Comparison of ENCODE assay signal across 13 mouse cellular contexts in the genomic region with DNA sequence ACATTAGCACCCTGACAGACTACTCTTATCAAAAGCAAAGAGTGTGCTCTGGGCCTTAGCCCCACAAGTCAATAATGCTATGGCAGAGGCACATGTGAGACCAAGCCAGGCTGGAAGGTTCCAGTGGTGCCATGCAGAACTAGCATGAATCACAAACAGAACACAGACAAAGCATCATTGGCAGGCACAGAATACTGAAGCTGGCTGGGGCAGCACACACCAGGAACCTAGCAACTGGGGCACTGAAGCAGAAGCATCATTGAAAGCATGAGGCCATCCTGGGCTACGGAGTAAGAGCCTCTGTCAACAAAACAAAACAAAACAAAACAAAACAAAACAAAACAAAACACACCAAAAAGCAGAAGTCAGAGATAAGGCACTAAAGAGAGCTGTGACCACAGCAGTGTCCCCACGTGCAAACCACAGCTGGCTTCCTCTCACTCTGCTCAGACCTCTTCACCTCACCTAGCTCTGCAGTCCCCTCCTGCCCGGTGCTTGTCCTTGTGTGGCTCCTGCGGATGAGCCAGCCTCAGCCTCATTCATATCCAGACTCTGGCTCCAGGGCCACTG. TPM values are rescaled to one million over a fixed set of nuclear protein-coding genes. Genes with fewer than 3 reads are reported as not detected.
DNase-seq lines count a peak whose midpoint lies in the region; ATAC-seq and TF ChIP-seq lines count a peak whose summit lies in the region.
"Had no signal": no experiment of that assay in that cellular context is flagged by ENCODE, and none has a peak within 500 bp of the region (broad histone marks: within the 10 kb centered on the region; RNA-seq: fewer than 3 reads in every experiment).

No protein-coding gene starts in this region.

- peak overlapping the region; percentile 48 for H3K27ac ChIP-seq in lung, postnatal 0 days (ENCODE audit: low read length)
- H3K27ac ChIP-seq in MEL (ENCODE audit: control insufficient read depth, low read depth, low read length) = no peak overlapping the region
- H3K27ac ChIP-seq in liver, embryonic 11.5 days (ENCODE audit: low read depth, low read length) = no peak overlapping the region
- H3K27ac ChIP-seq in small intestine, adult 2 months (ENCODE audit: insufficient read depth, low read depth, low read length) = peak overlapping the region; percentile 69
- H3K27ac ChIP-seq: limb, embryonic 15.5 days had no signal

- no peak for DNase-seq in lung, postnatal 0 days (ENCODE audit: low spot score)
- no peak for DNase-seq in lung, postnatal 10 days
- peak; percentile 71 for DNase-seq in MEL (ENCODE audit: low read depth, low spot score)
- no peak for DNase-seq in liver, embryonic 11.5 days (ENCODE audit: low spot score)
- DNase-seq in layer of hippocampus, adult 11-12 months (ENCODE audit: low spot score) = no peak
- DNase-seq in gastrocnemius, adult 18-20 months (ENCODE audit: low spot score) = no peak
- DNase-seq: adrenal gland, postnatal 25 days; cerebellum, postnatal 36 days; right cerebral cortex, postnatal 25 days; thymus, postnatal 14 days had no signal

- H3K4me1 ChIP-seq in lung, postnatal 0 days (ENCODE audit: insufficient read depth, low read depth, low read length) = 0 out of 2 replicates have a peak, but pooled peaks cover 7% of the 10 kb centered on the region
- peaks cover 20 to 49% of the 10 kb centered on the region in 2 experiments for H3K4me1 ChIP-seq in MEL (ENCODE audit: control insufficient read depth in 1 of 2, insufficient read depth in 2 of 2, low read length in 2 of 2)
- H3K4me1 ChIP-seq in liver, embryonic 11.5 days (replicated peaks; ENCODE audit: control insufficient read depth, insufficient read depth, low read length) = peaks cover 28% of the 10 kb centered on the region
- H3K4me1 ChIP-seq in small intestine, adult 2 months (ENCODE audit: control insufficient read depth, insufficient read depth, insufficient read length, low read length) = peaks cover 16% of the 10 kb centered on the region; the same call in 1 of the 2 replicates

- no peaks in the 10 kb centered on the region for H3K27me3 ChIP-seq in lung, postnatal 0 days (replicated peaks; ENCODE audit: insufficient read depth, low read length)
- no peaks in the 10 kb centered on the region for H3K27me3 ChIP-seq in MEL (ENCODE audit: control insufficient read depth in 1 of 2, insufficient read depth in 2 of 2, low read length in 2 of 2)
- no peaks in the 10 kb centered on the region for H3K27me3 ChIP-seq in liver, embryonic 11.5 days (replicated peaks; ENCODE audit: control insufficient read depth, insufficient read depth, low read length)
- no peaks in the 10 kb centered on the region for H3K27me3 ChIP-seq in small intestine, adult 2 months (ENCODE audit: control insufficient read depth, insufficient read depth, low read length)
- H3K27me3 ChIP-seq: limb, embryonic 15.5 days had no signal

- TF ChIP-seq CTCF in lung, postnatal 0 days (IDR thresholded peaks at IDR 0.05) = no peak
- TF ChIP-seq CTCF in MEL (IDR thresholded peaks at IDR 0.05 in 2 of 3, conservative IDR thresholded peaks at IDR 0.05 in 1 of 3; ENCODE audit: control insufficient read depth in 1 of 3, insufficient read depth in 1 of 3, low read depth in 2 of 3, low read length in 3 of 3, poor library complexity in 1 of 3, severe bottlenecking in 1 of 3) = no peak
- no peak for TF ChIP-seq CTCF in small intestine, adult 2 months (IDR thresholded peaks at IDR 0.05; ENCODE audit: extremely low read depth, insufficient read length, insufficient replicate concordance, low read depth, low read length)

- no peak for TF ChIP-seq POLR2A in MEL (IDR thresholded peaks at IDR 0.05; ENCODE audit: control insufficient read depth in 1 of 2, insufficient read depth in 1 of 2, low read depth in 1 of 2, low read length in 2 of 2, poor library complexity in 1 of 2)
- no peak for TF ChIP-seq POLR2A in small intestine, adult 2 months (IDR thresholded peaks at IDR 0.05; ENCODE audit: low read depth, low read length)

- H3K9ac ChIP-seq in lung, postnatal 0 days (replicated peaks; ENCODE audit: low read depth) = no peak overlapping the region
- no peak overlapping the region for H3K9ac ChIP-seq in MEL (ENCODE audit: control insufficient read depth, low read depth, low read length, poor library complexity, severe bottlenecking)
- 0 out of 2 replicates have a peak overlapping the region, but pooled peaks have one; percentile 4 for H3K9ac ChIP-seq in liver, embryonic 11.5 days (ENCODE audit: low read depth, low read length)
- H3K9ac ChIP-seq: limb, embryonic 15.5 days had no signal

- H3K9me3 ChIP-seq in lung, postnatal 0 days (ENCODE audit: low read length) = no peaks in the 10 kb centered on the region
- no peaks in the 10 kb centered on the region for H3K9me3 ChIP-seq in MEL (replicated peaks; ENCODE audit: insufficient read depth, low read length)
- no peaks in the 10 kb centered on the region for H3K9me3 ChIP-seq in liver, embryonic 11.5 days (ENCODE audit: control insufficient read depth, low read length)
- H3K9me3 ChIP-seq: limb, embryonic 15.5 days had no signal

- TF ChIP-seq EP300 in lung, postnatal 0 days (IDR thresholded peaks at IDR 0.05) = no peak
- TF ChIP-seq EP300 in MEL (IDR thresholded peaks at IDR 0.05; ENCODE audit: low read depth in 1 of 2, low read length in 2 of 2) = peak; percentile 27 to 57; a peak in 3 of 4 replicates

- no peak for TF ChIP-seq RAD21 in MEL (IDR thresholded peaks at IDR 0.05; ENCODE audit: low read depth, low read length)

- 62% methylated on average over 4 of the region's 4 CpGs for WGBS in lung, postnatal 0 days
- WGBS in liver, embryonic 11.5 days = 40% methylated on average over 4 of the region's 4 CpGs
- WGBS in small intestine, adult 2 months = 66% methylated on average over 4 of the region's 4 CpGs

- no peak overlapping the region for H3K4me2 ChIP-seq in lung, postnatal 0 days (replicated peaks; ENCODE audit: low read depth, low read length)
- no peak overlapping the region for H3K4me2 ChIP-seq in liver, embryonic 11.5 days
- H3K4me2 ChIP-seq: limb, embryonic 15.5 days had no signal

- no peaks in the 10 kb centered on the region for H3K79me2 ChIP-seq in MEL (ENCODE audit: control insufficient read depth, insufficient read depth, low read length, poor library complexity)

- no peak for ATAC-seq in lung, postnatal 0 days
- no peak for ATAC-seq in liver, embryonic 11.5 days (replicated peaks; ENCODE audit: low FRiP score)

- no peaks in the 10 kb centered on the region for H3K36me3 ChIP-seq in lung, postnatal 0 days (ENCODE audit: insufficient read depth, low read length)
- H3K36me3 ChIP-seq in MEL (ENCODE audit: control insufficient read depth in 1 of 2, insufficient read depth in 2 of 2, low read length in 2 of 2) = peaks cover 0 to 34% of the 10 kb centered on the region in 2 experiments; a peak in 2 of 4 replicates
- H3K36me3 ChIP-seq in liver, embryonic 11.5 days (ENCODE audit: control insufficient read depth, insufficient read depth, low read length) = no peaks in the 10 kb centered on the region
- no peaks in the 10 kb centered on the region for H3K36me3 ChIP-seq in small intestine, adult 2 months (ENCODE audit: control insufficient read depth, insufficient read depth, low read length)
- H3K36me3 ChIP-seq: limb, embryonic 15.5 days had no signal

- H3K4me3 ChIP-seq in lung, postnatal 0 days (ENCODE audit: low read depth, low read length) = no peak overlapping the region
- H3K4me3 ChIP-seq in MEL (ENCODE audit: control insufficient read depth in 1 of 2, insufficient read depth in 1 of 2, low read depth in 2 of 2, low read length in 2 of 2) = no peak overlapping the region
- no peak overlapping the region for H3K4me3 ChIP-seq in liver, embryonic 11.5 days (ENCODE audit: low read depth, low read length)
- H3K4me3 ChIP-seq in small intestine, adult 2 months (ENCODE audit: low read depth, low read length) = no peak overlapping the region
- H3K4me3 ChIP-seq: limb, embryonic 15.5 days; myocyte had no signal

TF ChIP-seq in MEL, 35 proteins besides CTCF, POLR2A, EP300 and RAD21 (continues in another document):
- TF ChIP-seq MAX (IDR thresholded peaks at IDR 0.05; ENCODE audit: low read length) (peak; percentile 57; the same call in 1 of the 2 replicates), MYB (IDR thresholded peaks at IDR 0.05; ENCODE audit: low read depth, low read length) (no peak), ELF1 (IDR thresholded peaks at IDR 0.05; ENCODE audit: low read depth, low read length) (no peak), MAFK (IDR thresholded peaks at IDR 0.05; ENCODE audit: borderline replicate concordance, low read depth, low read length) (no peak), GABPA (IDR thresholded peaks at IDR 0.05; ENCODE audit: low read depth, low read length) (no peak), RCOR1 (IDR thresholded peaks at IDR 0.05; ENCODE audit: low read depth, low read length) (no peak), TCF12 (IDR thresholded peaks at IDR 0.05; ENCODE audit: low read depth, low read length) (peak; percentile 39; the same call in 1 of the 2 replicates), BHLHE40 (IDR thresholded peaks at IDR 0.05; ENCODE audit: borderline replicate concordance, low read depth, low read length) (peak; percentile 93), ETS1 (IDR thresholded peaks at IDR 0.05; ENCODE audit: low read depth, low read length) (peak; percentile 79; the same call in 1 of the 2 replicates), MYC (IDR thresholded peaks at IDR 0.05; ENCODE audit: low read depth, low read length) (0 out of 2 replicates have a peak, but pooled peaks have one; percentile 56), UBTF (IDR thresholded peaks at IDR 0.05; ENCODE audit: borderline replicate concordance, insufficient read depth, low read depth, low read length) (no peak)

RNA-seq across cellular contexts. Expression of gene Ergic1, which starts 28.7 kb away (rescaled TPM):
- polyA plus RNA-seq in lung, postnatal 0 days (2015; fragmentation: Nextera tagmentation; extraction: Ambion mirVana) = 47.9 and 50.6 TPM in 2 replicates
- total RNA-seq in MEL (2012; rRNA removed) = 73.8 and 78.5 TPM in 2 replicates
- 100 to 1,000 TPM in 1 of 2 experiments, 10 to 100 TPM in 1; 95.6 to 730 TPM for polyA plus RNA-seq in MEL (2012; ENCODE audit: insufficient read depth in 1 of 2, insufficient read length in 2 of 2, low read depth in 1 of 2, low replicate concordance in 2 of 2, missing spikeins in 1 of 2)
- 89.5 and 96.1 TPM in 2 replicates for polyA plus RNA-seq in liver, embryonic 11.5 days (2014; fragmentation: Nextera tagmentation; extraction: Ambion mirVana)
- polyA plus RNA-seq in small intestine, adult 2 months (2012; rRNA removed) = 64.7 and 68.6 TPM in 2 replicates
- total RNA-seq in gastrocnemius, adult 18-20 months (2021) = 10 to 100 TPM; 44.6 to 46.5 TPM

RNA-seq across cellular contexts. Expression of gene Dusp1, which starts 29.4 kb away (rescaled TPM):
- 68.4 and 79.3 TPM in 2 replicates for polyA plus RNA-seq in lung, postnatal 0 days (2015; fragmentation: Nextera tagmentation; extraction: Ambion mirVana)
- total RNA-seq in MEL (2012; rRNA removed) = 0.96 and 1.0 TPM in 2 replicates
- polyA plus RNA-seq in MEL (2012; ENCODE audit: insufficient read depth in 1 of 2, insufficient read length in 2 of 2, low read depth in 1 of 2, low replicate concordance in 2 of 2, missing spikeins in 1 of 2) = 1 to 10 TPM in 1 of 2 experiments, not detected in 1; 5.0 TPM
- polyA plus RNA-seq in liver, embryonic 11.5 days (2014; fragmentation: Nextera tagmentation; extraction: Ambion mirVana) = 18.6 and 22.7 TPM in 2 replicates
- 28.1 and 33.5 TPM in 2 replicates for polyA plus RNA-seq in small intestine, adult 2 months (2012; rRNA removed)
- total RNA-seq in gastrocnemius, adult 18-20 months (2021) = 100 to 1,000 TPM in 1 of 2 experiments, 10 to 100 TPM in 1; 66.1 to 117 TPM

Comparison
In these comparisons a context has a peak if more than half of its experiments do, and no peak if none do; other contexts are left out.
1. H3K27ac ChIP-seq: peak in lung, postnatal 0 days (single experiment) and small intestine, adult 2 months (single experiment); none in MEL (single experiment) and liver, embryonic 11.5 days (single experiment).